Mouse (Mus musculus) hindbrain, embryonic 16.5 days (tissue): ENCODE measurements at regions not wholly inside any gene's neighbourhood (a gene's known extent, or its start where the extent isn't known, plus 50 kb on each side); places are given as distances from the start of the nearest gene placed in this dataset.
A peak's percentile ranks its signal among the peaks of the same experiment; 100 is the strongest.

Experiments used
- ATAC-seq: fragments of 200-750 bp; cut with Nextera tagmentation; 2 replicates; pipeline ENCODE4 v1.8.0; 2017; ENCODE audit warnings: moderate TSS enrichment, moderate library complexity
- H3K27ac ChIP-seq: fragments of 300-500 bp; sonication (generic); 2 replicates; pipeline ENCODE4 v1.5.1; 2014; ENCODE audit warnings: low read depth, mild to moderate bottlenecking, control low read depth, low read length, moderate library complexity
- H3K27me3 ChIP-seq: fragments of 300-500 bp; sonication (generic); replicated peaks from 2 replicates; pipeline ENCODE4 v1.6.1; 2014; ENCODE audit warnings: low read length; ENCODE audit not compliant: control insufficient read depth, insufficient read depth
- H3K36me3 ChIP-seq: fragments of 300-500 bp; sonication (generic); 2 replicates; pipeline ENCODE4 v1.6.1; 2014; ENCODE audit warnings: mild to moderate bottlenecking, low read length, moderate library complexity, mixed read lengths; ENCODE audit not compliant: control insufficient read depth, insufficient read depth
- H3K4me1 ChIP-seq: fragments of 300-500 bp; sonication (generic); 2 replicates; pipeline ENCODE4 v1.6.1; 2014; ENCODE audit warnings: low read depth, low read length; ENCODE audit not compliant: control insufficient read depth, insufficient read depth
- H3K4me2 ChIP-seq: fragments of 300-500 bp; sonication (generic); 2 replicates; pipeline ENCODE4 v1.6.1; 2014; ENCODE audit warnings: mild to moderate bottlenecking, low read length, control low read depth, moderate library complexity
- H3K4me3 ChIP-seq: fragments of 300-500 bp; sonication (generic); 2 replicates; pipeline ENCODE4 v1.5.1; 2014; ENCODE audit warnings: mild to moderate bottlenecking, low read length, control low read depth, moderate library complexity
- H3K9ac ChIP-seq: fragments of 300-500 bp; sonication (generic); 2 replicates; pipeline ENCODE4 v1.6.1; 2014; ENCODE audit warnings: low read depth, mild to moderate bottlenecking, control low read depth, low read length, moderate library complexity
- H3K9me3 ChIP-seq: fragments of 300-500 bp; sonication (generic); 2 replicates; pipeline ENCODE4 v1.6.1; 2014; ENCODE audit warnings: mild to moderate bottlenecking, low read length, moderate library complexity; ENCODE audit not compliant: control insufficient read depth
- WGBS: fragments of 180-500 bp; shearing (Covaris S2); extraction: QIAGEN DNeasy Blood & Tissue Kit; methylation state at CpG from one replicate; pipeline ENCODE4 v1.1.7; 2014; 5-methylcytosine and 5-hydroxymethylcytosine counted together

GRCm38 (mm10) chr5:85285856-85286255 lies 779.5 kb downstream of the Cenpc1 start:
- ATAC-seq: no peak
- Histone ChIP-seq H3K4me2 (no peak overlapping the region), H3K4me1 (no peaks in the 10 kb centered on the region), H3K9ac (no peak overlapping the region), H3K27me3 (no peaks in the 10 kb centered on the region), H3K36me3 (no peaks in the 10 kb centered on the region), H3K9me3 (no peaks in the 10 kb centered on the region), H3K4me3 (no peak overlapping the region), H3K27ac (no peak overlapping the region)
- WGBS: 62% methylated on average over 3 of the region's 3 CpGs

GRCm38 (mm10) chr5:85248453-85248852 lies 816.9 kb downstream of the Cenpc1 start:
- no peaks in the 10 kb centered on the region for H3K36me3 ChIP-seq
- no peaks in the 10 kb centered on the region for H3K4me1 ChIP-seq
- H3K27me3 ChIP-seq: no peaks in the 10 kb centered on the region
- no peak overlapping the region for H3K4me2 ChIP-seq
- H3K9me3 ChIP-seq: no peaks in the 10 kb centered on the region
- no peak overlapping the region for H3K27ac ChIP-seq
- H3K4me3 ChIP-seq: no peak overlapping the region
- peak; percentile 42; the same call in 1 of the 2 replicates for ATAC-seq
- no peak overlapping the region for H3K9ac ChIP-seq
- 49% methylated on average over 4 of the region's 4 CpGs for WGBS

GRCm38 (mm10) chr5:85240380-85240779 lies 823.2 kb upstream of the Epha5 start:
- H3K4me2 ChIP-seq: no peak overlapping the region
- no peaks in the 10 kb centered on the region for H3K36me3 ChIP-seq
- no peaks in the 10 kb centered on the region for H3K9me3 ChIP-seq
- no peaks in the 10 kb centered on the region; the same call in 1 of the 2 replicates for H3K4me1 ChIP-seq
- no peak overlapping the region for H3K9ac ChIP-seq
- H3K27me3 ChIP-seq: no peaks in the 10 kb centered on the region
- H3K27ac ChIP-seq: no peak overlapping the region
- ATAC-seq: peak; percentile 46; the same call in 1 of the 2 replicates
- H3K4me3 ChIP-seq: no peak overlapping the region

GRCm38 (mm10) chr5:85239509-85240031 lies 822.4 kb upstream of the Epha5 start:
- Histone ChIP-seq H3K4me1 (no peaks in the 10 kb centered on the region; the same call in 1 of the 2 replicates), H3K9ac (no peak overlapping the region), H3K27me3 (no peaks in the 10 kb centered on the region), H3K4me3 (no peak overlapping the region), H3K9me3 (no peaks in the 10 kb centered on the region), H3K27ac (no peak overlapping the region), H3K36me3 (no peaks in the 10 kb centered on the region), H3K4me2 (no peak overlapping the region)
- WGBS: 29% methylated on average over 3 of the region's 3 CpGs
- peak; percentile 97 for ATAC-seq
